Mouse (Mus musculus): ENCODE data around the gene Lamb1. TPM values are rescaled to one million over a fixed set of nuclear protein-coding genes. Genes with fewer than 3 reads are reported as not detected.

The Lamb1 gene
- total and polyA plus RNA-seq, 2 experiments, result 2.7 to 7.3 TPM

GRCm38 (mm10) chr12:31302266-31302665 lies 37.2 kb downstream of the Lamb1 start:
- Histone ChIP-seq H3K27me3 (ENCODE audit: control insufficient read depth, insufficient read depth, low read length) (peaks cover 15% of the 10 kb centered on the region), H3K36me3 (ENCODE audit: control insufficient read depth, insufficient read depth, low read length) (no peaks in the 10 kb centered on the region), H3K4me3 (ENCODE audit: insufficient read depth, low read depth, low read length) (no peak overlapping the region), H3K4me1 (ENCODE audit: control insufficient read depth, insufficient read depth, low read length) (no peaks in the 10 kb centered on the region), H3K27ac (replicated peaks; ENCODE audit: insufficient read depth, low read depth, low read length) (no peak overlapping the region), H3K79me2 (ENCODE audit: control insufficient read depth, insufficient read depth, low read length) (no peaks in the 10 kb centered on the region), H3K9ac (ENCODE audit: low read depth, low read length) (no peak overlapping the region)
- TF ChIP-seq POLR2A (IDR thresholded peaks at IDR 0.05; ENCODE audit: extremely low read depth, insufficient read depth, low read length) (no peak), CTCF (IDR thresholded peaks at IDR 0.05; ENCODE audit: low read depth, low read length) (no peak)
- 66% methylated on average over 5 of the region's 5 CpGs for WGBS
- no peak for DNase-seq (ENCODE audit: extremely low read depth, low read depth, low spot score)

GRCm38 (mm10) chr12:31302766-31303511 lies 37.9 kb downstream of the Lamb1 start:
- WGBS, result 87% methylated on average over 16 of the region's 16 CpGs
- no peaks in the 10 kb centered on the region for H3K79me2 ChIP-seq (ENCODE audit: control insufficient read depth, insufficient read depth, low read length)
- no peak overlapping the region for H3K27ac ChIP-seq (replicated peaks; ENCODE audit: insufficient read depth, low read depth, low read length)
- H3K4me3 ChIP-seq (ENCODE audit: insufficient read depth, low read depth, low read length), result no peak overlapping the region
- TF ChIP-seq POLR2A (IDR thresholded peaks at IDR 0.05; ENCODE audit: extremely low read depth, insufficient read depth, low read length), result no peak
- no peak for TF ChIP-seq CTCF (IDR thresholded peaks at IDR 0.05; ENCODE audit: low read depth, low read length)
- H3K9ac ChIP-seq (ENCODE audit: low read depth, low read length), result no peak overlapping the region
- no peaks in the 10 kb centered on the region for H3K4me1 ChIP-seq (ENCODE audit: control insufficient read depth, insufficient read depth, low read length)
- H3K27me3 ChIP-seq (ENCODE audit: control insufficient read depth, insufficient read depth, low read length), result peaks cover 13% of the 10 kb centered on the region
- DNase-seq (ENCODE audit: extremely low read depth, low read depth, low spot score), result no peak
- no peaks in the 10 kb centered on the region for H3K36me3 ChIP-seq (ENCODE audit: control insufficient read depth, insufficient read depth, low read length)

DNA sequence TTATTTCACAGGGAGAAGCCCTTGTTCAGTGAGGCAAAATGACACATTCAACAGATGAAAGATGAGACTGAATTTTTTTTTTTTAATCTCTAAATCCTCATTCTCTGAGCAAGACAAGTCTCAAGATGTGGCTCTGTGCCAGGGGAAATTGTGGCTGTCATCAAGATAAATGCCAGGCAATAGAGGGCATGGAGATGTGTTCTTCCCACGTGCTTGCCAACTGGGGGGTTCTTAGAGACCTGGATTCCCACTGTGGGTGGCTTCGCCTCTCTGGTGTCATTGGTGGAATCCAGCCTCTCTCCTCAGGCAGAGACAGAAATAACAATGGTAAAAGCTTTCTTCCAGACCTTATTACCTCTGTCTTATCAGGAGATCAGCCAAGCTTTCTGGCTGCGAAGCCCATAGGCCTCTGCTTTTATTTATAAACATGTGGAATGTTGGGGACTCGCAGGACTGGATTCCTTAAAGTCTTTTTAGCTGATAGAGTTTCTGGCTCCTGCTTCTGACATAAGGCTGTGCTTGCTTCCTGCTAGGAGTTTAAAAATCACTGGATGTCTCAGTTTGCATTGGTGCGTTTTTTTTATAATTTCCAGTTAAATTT lies 41.1 kb downstream of the Lamb1 start:
- WGBS, result 81% methylated on average over 5 of the region's 5 CpGs
- TF ChIP-seq POLR2A (IDR thresholded peaks at IDR 0.05; ENCODE audit: extremely low read depth, insufficient read depth, low read length) (no peak), CTCF (IDR thresholded peaks at IDR 0.05; ENCODE audit: low read depth, low read length) (no peak)
- Histone ChIP-seq H3K27ac (replicated peaks; ENCODE audit: insufficient read depth, low read depth, low read length) (no peak overlapping the region), H3K36me3 (ENCODE audit: control insufficient read depth, insufficient read depth, low read length) (no peaks in the 10 kb centered on the region), H3K27me3 (ENCODE audit: control insufficient read depth, insufficient read depth, low read length) (peaks cover 11% of the 10 kb centered on the region; the same call in 1 of the 2 replicates), H3K79me2 (ENCODE audit: control insufficient read depth, insufficient read depth, low read length) (no peaks in the 10 kb centered on the region), H3K4me3 (ENCODE audit: insufficient read depth, low read depth, low read length) (no peak overlapping the region), H3K4me1 (ENCODE audit: control insufficient read depth, insufficient read depth, low read length) (no peaks in the 10 kb centered on the region), H3K9ac (ENCODE audit: low read depth, low read length) (no peak overlapping the region)
- no peak for DNase-seq (ENCODE audit: extremely low read depth, low read depth, low spot score)

DNA sequence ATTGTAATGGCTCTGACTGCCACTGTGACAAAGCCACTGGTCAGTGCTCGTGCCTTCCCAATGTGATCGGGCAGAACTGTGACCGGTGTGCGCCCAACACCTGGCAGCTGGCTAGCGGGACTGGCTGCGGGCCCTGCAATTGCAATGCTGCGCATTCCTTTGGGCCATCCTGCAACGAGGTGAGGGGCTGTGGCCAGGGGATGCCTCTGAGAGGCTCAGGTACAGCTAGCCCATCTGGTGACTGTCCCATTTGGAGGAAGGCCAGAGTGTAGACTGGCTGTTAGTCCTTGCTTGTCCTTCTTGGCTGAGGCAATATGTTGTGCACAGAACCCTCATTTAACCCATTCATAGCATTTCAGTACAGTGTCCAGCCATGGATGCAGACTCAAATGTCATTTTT lies 42.0 kb downstream of the Lamb1 start:
- Histone ChIP-seq H3K9ac (ENCODE audit: low read depth, low read length) (no peak overlapping the region), H3K27me3 (ENCODE audit: control insufficient read depth, insufficient read depth, low read length) (peaks cover 9% of the 10 kb centered on the region; the same call in 1 of the 2 replicates), H3K4me1 (ENCODE audit: control insufficient read depth, insufficient read depth, low read length) (no peaks in the 10 kb centered on the region), H3K36me3 (ENCODE audit: control insufficient read depth, insufficient read depth, low read length) (no peaks in the 10 kb centered on the region), H3K27ac (replicated peaks; ENCODE audit: insufficient read depth, low read depth, low read length) (no peak overlapping the region), H3K79me2 (ENCODE audit: control insufficient read depth, insufficient read depth, low read length) (no peaks in the 10 kb centered on the region), H3K4me3 (ENCODE audit: insufficient read depth, low read depth, low read length) (no peak overlapping the region)
- DNase-seq (ENCODE audit: extremely low read depth, low read depth, low spot score), result no peak
- WGBS, result 98% methylated on average over 8 of the region's 8 CpGs
- TF ChIP-seq CTCF (IDR thresholded peaks at IDR 0.05; ENCODE audit: low read depth, low read length), result no peak
- no peak for TF ChIP-seq POLR2A (IDR thresholded peaks at IDR 0.05; ENCODE audit: extremely low read depth, insufficient read depth, low read length)

GRCm38 (mm10) chr12:31307756-31308155 lies 42.7 kb downstream of the Lamb1 start:
- WGBS, result 94% methylated on average over 8 of the region's 8 CpGs
- H3K36me3 ChIP-seq (ENCODE audit: control insufficient read depth, insufficient read depth, low read length), result no peaks in the 10 kb centered on the region
- H3K4me3 ChIP-seq (ENCODE audit: insufficient read depth, low read depth, low read length), result no peak overlapping the region
- no peak for DNase-seq (ENCODE audit: extremely low read depth, low read depth, low spot score)
- peaks cover 5% of the 10 kb centered on the region; the same call in 1 of the 2 replicates for H3K27me3 ChIP-seq (ENCODE audit: control insufficient read depth, insufficient read depth, low read length)
- no peaks in the 10 kb centered on the region for H3K4me1 ChIP-seq (ENCODE audit: control insufficient read depth, insufficient read depth, low read length)
- no peak overlapping the region for H3K9ac ChIP-seq (ENCODE audit: low read depth, low read length)
- TF ChIP-seq POLR2A (IDR thresholded peaks at IDR 0.05; ENCODE audit: extremely low read depth, insufficient read depth, low read length) (no peak), CTCF (IDR thresholded peaks at IDR 0.05; ENCODE audit: low read depth, low read length) (no peak)
- no peaks in the 10 kb centered on the region for H3K79me2 ChIP-seq (ENCODE audit: control insufficient read depth, insufficient read depth, low read length)
- no peak overlapping the region for H3K27ac ChIP-seq (replicated peaks; ENCODE audit: insufficient read depth, low read depth, low read length)

DNA sequence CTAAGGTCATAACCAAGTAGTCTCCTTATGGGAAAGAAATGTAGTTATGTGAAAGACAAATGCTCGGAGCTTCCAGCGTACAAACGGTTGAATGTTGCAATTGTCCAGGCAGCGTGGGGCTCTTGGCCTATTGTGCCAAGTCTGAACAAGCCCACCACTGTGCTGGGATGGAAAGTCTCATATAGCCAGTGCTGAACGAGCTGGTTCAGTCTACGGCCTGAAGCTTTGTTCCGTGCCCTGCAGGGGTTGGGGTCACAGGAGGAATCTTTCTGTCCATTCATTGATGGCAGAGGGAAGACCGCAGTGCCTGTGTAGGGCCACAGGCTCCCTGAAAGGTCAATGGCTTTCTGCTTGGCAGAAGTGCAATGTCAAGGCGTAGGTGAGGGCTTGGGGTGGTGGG lies 45.7 kb downstream of the Lamb1 start:
- WGBS, result 99% methylated on average over 9 of the region's 9 CpGs
- no peak for DNase-seq (ENCODE audit: extremely low read depth, low read depth, low spot score)
- no peak overlapping the region for H3K4me3 ChIP-seq (ENCODE audit: insufficient read depth, low read depth, low read length)
- H3K36me3 ChIP-seq (ENCODE audit: control insufficient read depth, insufficient read depth, low read length), result no peaks in the 10 kb centered on the region
- no peaks in the 10 kb centered on the region for H3K4me1 ChIP-seq (ENCODE audit: control insufficient read depth, insufficient read depth, low read length)
- no peak overlapping the region for H3K9ac ChIP-seq (ENCODE audit: low read depth, low read length)
- no peak overlapping the region for H3K27ac ChIP-seq (replicated peaks; ENCODE audit: insufficient read depth, low read depth, low read length)
- H3K27me3 ChIP-seq (ENCODE audit: control insufficient read depth, insufficient read depth, low read length), result peaks cover 2% of the 10 kb centered on the region; the same call in 1 of the 2 replicates
- no peaks in the 10 kb centered on the region for H3K79me2 ChIP-seq (ENCODE audit: control insufficient read depth, insufficient read depth, low read length)
- TF ChIP-seq CTCF (IDR thresholded peaks at IDR 0.05; ENCODE audit: low read depth, low read length) (no peak), POLR2A (IDR thresholded peaks at IDR 0.05; ENCODE audit: extremely low read depth, insufficient read depth, low read length) (no peak)
